Mouse (Mus musculus) hindbrain, embryonic 16.5 days (tissue): ENCODE measurements at regions not wholly inside any gene's neighbourhood (a gene's known extent, or its start where the extent isn't known, plus 50 kb on each side); places are given as distances from the start of the nearest gene placed in this dataset.

Experiments
- ATAC-seq: fragments of 200-750 bp; cut with Nextera tagmentation; 2 replicates; pipeline ENCODE4 v1.8.0; 2017; ENCODE audit warnings: moderate TSS enrichment, moderate library complexity
- H3K27ac ChIP-seq: fragments of 300-500 bp; sonication (generic); 2 replicates; pipeline ENCODE4 v1.5.1; 2014; ENCODE audit warnings: low read depth, mild to moderate bottlenecking, control low read depth, low read length, moderate library complexity
- H3K27me3 ChIP-seq: fragments of 300-500 bp; sonication (generic); replicated peaks from 2 replicates; pipeline ENCODE4 v1.6.1; 2014; ENCODE audit warnings: low read length; ENCODE audit not compliant: control insufficient read depth, insufficient read depth
- H3K36me3 ChIP-seq: fragments of 300-500 bp; sonication (generic); 2 replicates; pipeline ENCODE4 v1.6.1; 2014; ENCODE audit warnings: mild to moderate bottlenecking, low read length, moderate library complexity, mixed read lengths; ENCODE audit not compliant: control insufficient read depth, insufficient read depth
- H3K4me1 ChIP-seq: fragments of 300-500 bp; sonication (generic); 2 replicates; pipeline ENCODE4 v1.6.1; 2014; ENCODE audit warnings: low read depth, low read length; ENCODE audit not compliant: control insufficient read depth, insufficient read depth
- H3K4me2 ChIP-seq: fragments of 300-500 bp; sonication (generic); 2 replicates; pipeline ENCODE4 v1.6.1; 2014; ENCODE audit warnings: mild to moderate bottlenecking, low read length, control low read depth, moderate library complexity
- H3K4me3 ChIP-seq: fragments of 300-500 bp; sonication (generic); 2 replicates; pipeline ENCODE4 v1.5.1; 2014; ENCODE audit warnings: mild to moderate bottlenecking, low read length, control low read depth, moderate library complexity
- H3K9ac ChIP-seq: fragments of 300-500 bp; sonication (generic); 2 replicates; pipeline ENCODE4 v1.6.1; 2014; ENCODE audit warnings: low read depth, mild to moderate bottlenecking, control low read depth, low read length, moderate library complexity
- H3K9me3 ChIP-seq: fragments of 300-500 bp; sonication (generic); 2 replicates; pipeline ENCODE4 v1.6.1; 2014; ENCODE audit warnings: mild to moderate bottlenecking, low read length, moderate library complexity; ENCODE audit not compliant: control insufficient read depth
- WGBS: fragments of 180-500 bp; shearing (Covaris S2); extraction: QIAGEN DNeasy Blood & Tissue Kit; methylation state at CpG from one replicate; pipeline ENCODE4 v1.1.7; 2014; 5-methylcytosine and 5-hydroxymethylcytosine counted together

- 50% methylated on average over 7 of the region's 7 CpGs for WGBS
- no peak overlapping the region for H3K9ac ChIP-seq
Observed at GRCm38 (mm10) chr9:59095626-59096025, 59.4 kb upstream of the Neo1 start.

DNA sequence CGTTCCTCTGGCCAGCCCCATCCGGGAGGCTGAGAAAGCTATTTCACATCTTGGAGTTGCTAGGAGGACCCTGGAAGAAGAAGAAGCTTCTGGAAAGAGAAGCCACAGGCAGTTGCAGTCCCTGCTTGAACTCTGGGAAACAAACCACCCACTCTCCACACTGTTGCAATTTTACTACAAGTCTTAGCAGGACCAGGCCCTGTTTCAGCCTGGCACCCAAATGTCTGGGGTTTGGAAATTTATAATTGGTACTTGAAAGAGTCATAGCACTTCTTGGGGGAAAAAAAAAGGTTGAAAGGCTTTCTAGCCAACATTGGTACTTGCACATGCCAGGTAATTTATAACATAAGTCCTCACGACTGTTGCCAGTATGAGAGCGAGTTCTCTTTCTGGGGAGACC, 57.9 kb upstream of the Neo1 start:
- H3K4me2 ChIP-seq: no peak overlapping the region
- H3K4me3 ChIP-seq: no peak overlapping the region
- H3K36me3 ChIP-seq: no peaks in the 10 kb centered on the region
- no peak overlapping the region for H3K27ac ChIP-seq
- ATAC-seq: no peak
- 77% methylated on average over 4 of the region's 4 CpGs for WGBS
- H3K4me1 ChIP-seq: peaks cover 9% of the 10 kb centered on the region
- no peaks in the 10 kb centered on the region for H3K9me3 ChIP-seq
- H3K27me3 ChIP-seq: no peaks in the 10 kb centered on the region
- H3K9ac ChIP-seq: no peak overlapping the region

More at GRCm38 (mm10) chr9:59095626-59096025, 59.4 kb upstream of the Neo1 start:
- Histone ChIP-seq H3K4me2 (no peak overlapping the region), H3K27ac (no peak overlapping the region), H3K4me3 (no peak overlapping the region), H3K9me3 (no peaks in the 10 kb centered on the region), H3K27me3 (no peaks in the 10 kb centered on the region), H3K36me3 (no peaks in the 10 kb centered on the region), H3K4me1 (peaks cover 9% of the 10 kb centered on the region)
- peak; percentile 40; the same call in 1 of the 2 replicates for ATAC-seq

DNA sequence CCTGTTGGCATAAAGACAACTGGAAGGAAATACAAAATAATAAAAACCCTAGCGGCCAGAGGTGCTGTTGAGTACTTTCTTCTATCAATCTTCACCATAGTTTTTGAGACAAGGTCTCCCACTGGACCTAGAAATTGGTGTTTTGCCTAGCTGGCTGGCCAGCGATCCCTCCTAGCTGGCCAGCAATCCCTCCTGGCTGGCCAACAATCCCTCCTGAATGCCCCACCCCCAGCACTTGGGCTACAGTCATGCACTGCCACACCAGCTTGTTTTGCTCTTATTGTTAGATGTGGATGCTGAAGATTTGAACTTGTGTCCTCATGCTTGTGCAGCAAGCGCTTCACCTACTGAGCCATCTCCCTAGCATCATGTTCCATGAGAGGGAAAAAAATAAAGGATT, 54.9 kb upstream of the Neo1 start:
- ATAC-seq: no peak
- no peaks in the 10 kb centered on the region for H3K9me3 ChIP-seq
- no peak overlapping the region for H3K4me2 ChIP-seq
- no peaks in the 10 kb centered on the region for H3K4me1 ChIP-seq
- no peaks in the 10 kb centered on the region for H3K36me3 ChIP-seq
- H3K9ac ChIP-seq: no peak overlapping the region
- no peak overlapping the region for H3K27ac ChIP-seq
- 89% methylated on average over 3 of the region's 3 CpGs for WGBS
- H3K4me3 ChIP-seq: no peak overlapping the region
- H3K27me3 ChIP-seq: no peaks in the 10 kb centered on the region

DNA sequence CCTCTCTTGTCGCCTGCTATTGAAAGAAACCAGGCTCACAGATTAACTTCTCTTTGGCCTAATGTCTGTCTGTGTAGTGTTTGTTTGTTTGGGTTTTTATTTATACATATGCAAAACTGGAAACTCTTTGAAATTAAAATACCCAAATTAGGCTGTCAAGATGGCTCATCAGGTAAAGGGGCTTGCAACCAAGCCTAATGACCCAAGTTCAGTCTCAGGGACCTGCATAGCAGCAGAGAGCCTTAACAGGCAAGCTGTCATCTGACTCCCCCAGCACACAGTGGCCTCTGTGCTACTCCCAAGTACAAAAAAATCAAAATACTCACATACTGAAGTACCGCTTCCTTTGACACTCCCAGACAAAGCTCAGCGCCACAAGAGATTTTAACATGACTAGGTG, 51.5 kb upstream of the Neo1 start:
- no peak for ATAC-seq
- Histone ChIP-seq H3K4me2 (no peak overlapping the region), H3K36me3 (no peaks in the 10 kb centered on the region), H3K4me3 (no peak overlapping the region), H3K27me3 (no peaks in the 10 kb centered on the region), H3K9me3 (no peaks in the 10 kb centered on the region), H3K27ac (no peak overlapping the region), H3K4me1 (no peaks in the 10 kb centered on the region), H3K9ac (no peak overlapping the region)
- 88% methylated on average over 3 of the region's 3 CpGs for WGBS

DNA sequence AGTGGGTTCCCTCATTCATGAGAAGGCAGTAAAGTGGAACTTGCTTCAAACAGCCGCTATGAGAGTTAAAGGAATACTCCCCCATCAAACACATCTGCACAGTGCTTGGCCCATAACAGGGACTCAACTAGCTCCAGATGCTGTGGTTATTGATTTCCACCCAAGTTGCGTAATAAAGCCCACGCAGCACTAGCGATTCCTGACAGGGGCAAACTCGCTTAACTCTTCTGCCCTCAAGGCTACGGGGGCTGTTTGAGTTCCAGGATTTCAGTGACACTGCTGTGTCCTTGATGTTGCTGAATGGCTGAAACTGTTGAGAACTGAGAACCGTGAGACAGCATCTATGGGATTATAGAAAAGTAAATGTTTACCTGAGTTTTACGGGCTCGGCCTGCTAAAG, 50.9 kb upstream of the Neo1 start:
- ATAC-seq: no peak
- H3K4me2 ChIP-seq: no peak overlapping the region
- H3K4me3 ChIP-seq: no peak overlapping the region
- H3K4me1 ChIP-seq: no peaks in the 10 kb centered on the region
- H3K9ac ChIP-seq: no peak overlapping the region
- 86% methylated on average over 9 of the region's 9 CpGs for WGBS
- no peaks in the 10 kb centered on the region for H3K9me3 ChIP-seq
- no peak overlapping the region for H3K27ac ChIP-seq
- H3K36me3 ChIP-seq: no peaks in the 10 kb centered on the region
- H3K27me3 ChIP-seq: no peaks in the 10 kb centered on the region

- 93% methylated on average over 10 of the region's 10 CpGs for WGBS
- Histone ChIP-seq H3K9me3 (no peaks in the 10 kb centered on the region), H3K4me2 (no peak overlapping the region), H3K27ac (no peak overlapping the region), H3K36me3 (no peaks in the 10 kb centered on the region), H3K27me3 (no peaks in the 10 kb centered on the region), H3K4me3 (no peak overlapping the region), H3K9ac (no peak overlapping the region), H3K4me1 (no peaks in the 10 kb centered on the region)
- ATAC-seq: no peak
Observed at GRCm38 (mm10) chr9:59086556-59087102, 50.4 kb upstream of the Neo1 start.
